Mouse (Mus musculus): ENCODE data around the gene Clp1. TPM values are rescaled to one million over a fixed set of nuclear protein-coding genes. Genes with fewer than 3 reads are reported as not detected.
A peak's percentile ranks its signal among the peaks of the same experiment; 100 is the strongest.

The Clp1 gene
- 10 to 100 TPM in 1 of 4 experiments, 1 to 10 TPM in 3; 7.4 to 10.4 (median 8.5) TPM for total RNA-seq (2022)

- DNase-seq (ENCODE audit: low spot score in 2 of 2), result peak; percentile 95 to 97
These were observed at the start of gene Clp1 for GRCm38 (mm10) chr2:84727172-84727858. Gene Clp1 (minus strand): TSS chr2:84727350.

DNA sequence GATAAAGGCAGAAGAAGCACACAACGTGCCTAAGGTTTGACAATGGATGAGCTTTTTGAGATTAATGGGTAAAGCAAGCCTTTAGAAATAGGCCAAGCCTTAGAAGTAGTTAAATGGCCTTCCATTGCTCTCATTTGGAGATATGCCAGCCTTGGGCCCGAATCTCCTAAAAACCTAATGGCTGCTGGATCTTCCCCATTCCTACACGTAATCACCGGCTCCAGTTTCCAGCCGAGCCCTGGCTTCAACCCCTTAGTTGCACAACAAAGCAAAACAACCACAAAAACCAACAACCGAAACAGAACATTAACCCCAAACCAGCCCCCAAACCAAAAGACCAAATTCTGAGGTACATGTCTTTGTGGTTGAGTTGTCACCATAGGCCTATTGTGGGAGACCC, 48.5 kb upstream of the Clp1 start:
- DNase-seq (ENCODE audit: low spot score in 2 of 2), result no peak

GRCm38 (mm10) chr2:84775241-84775640, 48.1 kb upstream of the Clp1 start, which contains the start of gene Serping1:
Gene Serping1 (minus strand): TSS chr2:84775444.
- DNase-seq (ENCODE audit: low spot score in 2 of 2), result no peak

DNA sequence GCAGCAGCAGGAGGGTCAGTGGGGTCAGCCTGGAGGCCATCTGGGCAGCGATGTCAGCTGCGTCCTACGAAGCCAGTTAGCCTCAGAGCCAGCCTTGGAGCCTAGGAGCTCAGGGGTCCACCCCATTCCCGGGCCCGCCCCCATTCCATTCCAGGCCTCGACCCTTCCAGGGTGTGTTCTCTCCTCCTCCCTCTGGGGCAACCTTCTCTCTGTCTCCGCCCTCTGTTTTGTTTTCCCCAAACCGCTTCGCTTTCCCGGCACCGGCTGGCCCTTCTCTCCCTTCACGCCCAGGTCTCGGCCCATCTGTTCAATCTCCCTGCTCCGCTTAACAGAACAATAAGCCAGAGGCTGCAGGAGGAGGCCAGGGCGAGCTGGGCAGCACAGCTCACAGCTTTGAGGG, 47.6 kb upstream of the Clp1 start:
- DNase-seq (ENCODE audit: low spot score in 2 of 2), result no peak

GRCm38 (mm10) chr2:84773195-84773594, 46.0 kb upstream of the Clp1 start:
- DNase-seq (ENCODE audit: low spot score in 2 of 2), result no peak

- DNase-seq (ENCODE audit: low spot score in 2 of 2), result no peak
These were observed 45.3 kb upstream of the Clp1 start for GRCm38 (mm10) chr2:84772454-84772853.

GRCm38 (mm10) chr2:84770501-84770900, 43.4 kb upstream of the Clp1 start:
- no peak for DNase-seq (ENCODE audit: low spot score in 2 of 2)

DNA sequence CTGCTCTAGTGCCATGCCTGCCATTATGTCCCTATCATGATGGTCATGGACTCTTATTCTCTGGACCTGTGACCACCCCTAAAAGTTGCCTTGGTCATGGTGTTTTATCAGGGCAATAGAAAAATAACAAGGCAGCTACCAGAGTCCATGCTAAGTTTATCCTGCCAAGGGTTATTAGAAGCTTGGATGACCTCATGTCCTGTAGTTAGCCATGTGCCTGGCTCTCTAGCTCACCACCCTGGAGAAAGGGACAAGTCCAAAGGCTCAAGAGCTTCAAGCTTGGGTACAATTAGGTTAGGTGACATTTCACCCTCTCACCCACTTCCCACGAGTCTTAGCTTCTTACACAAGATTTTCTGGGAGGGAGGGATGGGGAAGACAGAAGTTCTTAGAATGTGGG, 35.7 kb upstream of the Clp1 start:
- no peak for DNase-seq (ENCODE audit: low spot score in 2 of 2)

- no peak for DNase-seq (ENCODE audit: low spot score in 2 of 2)
These were observed 35.1 kb upstream of the Clp1 start for GRCm38 (mm10) chr2:84762295-84762694.

- DNase-seq (ENCODE audit: low spot score in 2 of 2), result no peak
These were observed 34.7 kb upstream of the Clp1 start for GRCm38 (mm10) chr2:84761840-84762239.

DNA sequence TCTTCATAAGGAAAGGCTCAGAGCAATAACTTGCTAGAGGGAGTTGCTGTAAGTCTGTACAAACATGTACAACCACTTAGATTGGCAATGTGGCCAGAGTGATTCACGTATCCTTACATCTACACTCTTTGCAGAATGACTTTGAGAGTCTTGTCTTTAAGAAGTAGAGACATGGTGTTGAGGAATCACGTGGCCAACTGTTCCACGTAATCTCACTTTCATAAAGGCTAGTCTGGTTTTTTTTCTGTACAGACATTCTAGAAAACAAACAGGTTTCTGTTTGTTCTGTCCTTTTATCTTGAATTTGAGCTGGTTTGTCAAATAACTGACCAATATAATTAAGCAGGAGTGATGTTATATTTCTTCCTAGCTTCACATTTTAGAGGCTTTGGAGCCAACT, 34.2 kb upstream of the Clp1 start:
- no peak for DNase-seq (ENCODE audit: low spot score in 2 of 2)

DNA sequence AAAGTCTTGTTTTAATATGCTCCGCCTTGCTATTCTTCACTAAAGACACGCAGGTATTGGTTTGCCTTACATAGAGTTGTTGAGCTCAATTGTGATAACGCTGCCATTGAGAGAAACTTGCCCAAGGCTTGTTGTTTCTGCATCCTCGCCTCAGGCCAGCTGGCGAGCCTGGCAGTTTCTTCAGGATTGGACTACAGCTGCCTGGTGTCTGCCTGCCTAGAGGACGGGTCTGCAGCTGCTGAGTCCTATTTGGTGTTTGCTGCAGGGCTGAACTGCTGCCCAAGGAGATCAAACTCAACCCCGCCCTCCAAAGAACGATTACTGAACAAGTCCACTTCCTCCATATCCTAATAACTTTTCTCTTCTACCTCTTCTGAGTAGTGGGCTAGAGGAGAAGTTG, 33.6 kb upstream of the Clp1 start:
- no peak for DNase-seq (ENCODE audit: low spot score in 2 of 2)

DNA sequence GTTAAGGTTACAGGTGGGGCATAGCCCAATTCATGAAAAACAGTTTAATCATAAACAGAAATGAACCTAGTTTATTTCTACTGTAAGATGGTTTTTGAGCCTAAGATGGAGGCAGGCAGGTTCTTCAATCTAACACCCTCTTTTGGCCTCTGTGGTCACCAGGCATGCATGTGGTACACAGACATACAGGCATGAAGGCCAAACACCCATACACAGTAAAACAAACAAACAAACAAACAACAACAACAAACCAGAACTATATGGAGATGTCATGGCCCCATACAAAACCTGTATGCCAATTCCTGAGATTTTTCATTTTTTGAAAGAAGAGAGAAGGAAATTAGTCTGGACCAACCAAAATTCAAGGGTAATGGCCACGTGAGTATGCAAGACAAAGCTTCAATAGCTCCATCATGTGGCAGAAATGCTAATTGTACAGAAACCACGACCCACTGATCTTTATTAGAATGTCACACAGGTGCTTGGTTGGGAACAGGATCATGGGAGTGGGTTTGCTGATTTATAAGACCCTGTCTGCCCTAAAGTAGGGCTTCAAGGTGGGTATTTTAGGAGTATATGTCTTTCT, 31.5 kb upstream of the Clp1 start:
- DNase-seq (ENCODE audit: low spot score in 2 of 2), result no peak

GRCm38 (mm10) chr2:84757026-84757682, 30.0 kb upstream of the Clp1 start:
- DNase-seq (ENCODE audit: low spot score in 2 of 2), result no peak

DNA sequence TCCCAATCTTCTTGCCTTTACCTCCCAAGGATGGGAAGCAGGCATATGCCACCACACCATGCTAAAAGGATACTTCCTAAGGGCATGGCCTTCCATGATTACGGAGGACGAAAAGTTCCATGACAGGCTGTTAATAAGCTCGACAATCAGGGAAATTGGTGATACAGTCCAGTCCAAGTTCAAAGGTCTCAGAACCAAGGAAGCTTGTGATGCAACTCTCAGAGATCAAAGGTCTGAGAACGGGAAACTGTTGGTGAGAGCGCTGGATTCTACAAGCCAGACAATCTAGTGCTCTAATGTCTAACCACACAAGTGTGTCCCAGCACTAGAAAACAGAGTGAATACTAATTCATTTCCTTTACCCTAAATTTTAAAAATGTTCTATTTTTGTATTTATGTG, 29.1 kb upstream of the Clp1 start:
- DNase-seq (ENCODE audit: low spot score in 2 of 2), result no peak

- no peak for DNase-seq (ENCODE audit: low spot score in 2 of 2)
These were observed 23.0 kb upstream of the Clp1 start for GRCm38 (mm10) chr2:84750115-84750514.

GRCm38 (mm10) chr2:84744126-84744525, 17.0 kb upstream of the Clp1 start:
- DNase-seq (ENCODE audit: low spot score in 2 of 2), result no peak

DNA sequence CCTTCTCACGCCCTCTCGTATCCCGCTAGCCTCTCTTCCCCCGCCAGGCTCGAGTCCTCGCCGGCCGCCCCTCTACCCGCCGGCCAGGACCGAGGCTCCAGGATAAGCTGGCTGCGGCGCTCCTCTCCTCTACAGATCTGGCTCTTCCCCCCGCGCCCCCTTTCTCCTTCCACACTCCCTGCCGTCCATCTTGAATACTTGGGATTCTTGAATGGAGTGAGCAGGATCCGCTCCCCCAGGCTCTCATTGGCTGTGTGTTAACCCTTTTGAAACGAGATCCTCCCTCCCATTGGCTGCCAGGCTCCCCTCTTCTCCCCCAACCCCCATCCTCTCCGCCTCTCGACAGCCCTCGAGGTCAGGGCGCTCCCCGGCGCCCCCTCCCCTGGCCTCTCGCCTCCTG, 16.4 kb upstream of the Clp1 start, which contains the start of gene Gm19426:
Gene Gm19426 (minus strand): TSS at position 95 of the 400 bp plus-strand sequence.
- DNase-seq (ENCODE audit: low spot score in 2 of 2), result peak; percentile 60 to 65

GRCm38 (mm10) chr2:84742451-84743283, 15.5 kb upstream of the Clp1 start:
- no peak for DNase-seq (ENCODE audit: low spot score in 2 of 2)

DNA sequence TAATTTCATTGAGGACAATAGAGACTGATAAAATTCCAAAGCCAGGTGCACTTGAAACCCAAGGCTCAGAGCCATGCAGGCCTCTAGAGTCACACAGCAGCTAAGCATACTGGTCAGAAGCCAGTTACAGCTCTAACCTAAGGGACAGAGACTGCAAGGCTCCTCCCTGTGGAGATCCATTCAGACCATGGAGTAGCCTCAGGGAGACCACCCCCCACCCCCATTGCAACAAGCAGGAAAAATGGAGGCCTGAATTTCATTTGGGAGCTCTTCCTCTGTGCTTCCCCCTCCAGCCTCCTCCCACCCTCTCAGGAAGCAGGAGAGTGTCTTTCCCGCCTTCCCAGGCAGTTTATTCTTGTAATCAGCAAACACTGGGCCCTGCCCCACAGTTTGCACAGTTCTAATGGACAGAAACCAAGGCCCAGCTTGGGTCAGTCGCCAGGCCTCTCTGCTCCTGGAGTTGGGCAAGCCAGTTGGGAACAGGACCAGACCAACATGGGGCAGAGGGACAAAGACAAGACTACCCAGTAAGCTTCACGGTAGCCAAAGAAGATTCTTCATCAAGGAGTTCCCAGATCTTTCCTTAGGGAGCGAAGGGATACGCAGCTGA, 14.8 kb upstream of the Clp1 start:
- DNase-seq (ENCODE audit: low spot score in 2 of 2), result no peak

DNA sequence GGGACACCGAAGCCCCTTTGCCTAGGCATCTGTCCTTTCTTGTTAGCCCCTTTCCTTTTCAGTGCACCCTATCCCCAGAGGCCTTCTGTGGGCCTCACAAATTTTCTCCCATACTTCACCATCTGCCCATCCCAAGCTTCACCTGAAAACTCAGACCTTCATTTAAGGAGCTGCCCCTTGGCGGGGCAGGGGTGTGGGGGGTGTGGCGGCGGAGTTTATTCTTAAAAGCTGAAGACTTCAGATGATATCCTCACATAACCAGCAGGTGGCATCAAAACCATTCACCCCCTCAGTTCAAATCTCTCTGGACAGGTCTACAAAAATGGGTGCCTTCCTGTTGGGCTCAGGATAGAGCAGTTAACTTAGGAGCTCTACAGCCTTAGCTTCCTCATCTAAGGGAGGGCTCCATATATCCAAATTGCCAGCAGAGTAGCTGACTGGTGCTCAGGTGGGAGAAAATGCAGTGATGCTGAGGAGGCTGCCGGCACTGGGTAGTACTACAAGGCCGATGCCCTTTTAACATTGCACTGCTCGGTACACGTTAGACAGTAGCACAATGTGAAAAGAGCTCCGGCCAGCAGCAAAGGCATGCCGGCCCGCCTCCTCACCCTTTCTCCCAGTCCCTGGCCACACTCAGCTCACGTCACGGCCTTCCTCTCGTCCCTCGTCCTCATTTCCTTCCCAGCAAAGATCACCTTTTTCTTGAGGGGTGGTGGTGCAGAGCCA, 13.6 kb upstream of the Clp1 start:
- DNase-seq (ENCODE audit: low spot score in 2 of 2), result no peak
